Mouse (Mus musculus) heart, embryonic 16.5 days (tissue): Measurements from ENCODE around the gene Dcun1d2. TPM values are rescaled to one million over a fixed set of nuclear protein-coding genes. Genes with fewer than 3 reads are reported as not detected.

Source experiments
- ATAC-seq: fragments of 200-750 bp; cut with Nextera tagmentation; replicated peaks from 2 replicates; pipeline ENCODE4 v1.8.0; 2017; ENCODE audit warnings: moderate number of reproducible peaks; ENCODE audit not compliant: insufficient read depth, low FRiP score; ENCODE audit errors: extremely low read depth
- H3K27ac ChIP-seq: fragments of 300-500 bp; sonication (generic); 2 replicates; pipeline ENCODE4 v1.5.1; 2014; ENCODE audit warnings: mild to moderate bottlenecking, low read length, control low read depth, moderate library complexity
- H3K27me3 ChIP-seq: fragments of 300-500 bp; sonication (generic); 2 replicates; pipeline ENCODE4 v1.6.1; 2014; ENCODE audit warnings: low read length, mixed read lengths; ENCODE audit not compliant: control insufficient read depth, insufficient read depth
- H3K36me3 ChIP-seq: fragments of 300-500 bp; sonication (generic); 2 replicates; pipeline ENCODE4 v1.6.1; 2014; ENCODE audit not compliant: control insufficient read depth, insufficient read depth
- H3K4me1 ChIP-seq: fragments of 300-500 bp; sonication (generic); 2 replicates; pipeline ENCODE4 v1.6.1; 2014; ENCODE audit warnings: low read length, mixed read lengths; ENCODE audit not compliant: control insufficient read depth, insufficient read depth
- H3K4me2 ChIP-seq: fragments of 300-500 bp; sonication (generic); 2 replicates; pipeline ENCODE4 v1.6.1; 2014; ENCODE audit warnings: low read depth, mild to moderate bottlenecking, control low read depth, low read length
- H3K4me3 ChIP-seq: fragments of 300-500 bp; sonication (generic); 2 replicates; pipeline ENCODE4 v1.5.1; 2014; ENCODE audit warnings: mild to moderate bottlenecking, control low read depth, low read length
- H3K9ac ChIP-seq: fragments of 300-500 bp; sonication (generic); 2 replicates; pipeline ENCODE4 v1.6.1; 2014; ENCODE audit warnings: low read length, control low read depth
- H3K9me3 ChIP-seq: fragments of 300-500 bp; sonication (generic); replicated peaks from 2 replicates; pipeline ENCODE4 v1.6.1; 2016; ENCODE audit warnings: low read length; ENCODE audit not compliant: control insufficient read depth
- WGBS: fragments of 180-500 bp; shearing (Covaris S2); extraction: QIAGEN DNeasy Blood & Tissue Kit; methylation state at CpG from one replicate; pipeline ENCODE4 v1.1.7; 2014; 5-methylcytosine and 5-hydroxymethylcytosine counted together
- polyA plus RNA-seq: library from polyadenylated mRNA; unstranded; fragments of >200 nt; fragmentation: Nextera tagmentation; extraction: Ambion mirVana; gene quantifications from 2 replicates; pipeline ENCODE4 v1.2.1, GENCODE M21; 2015

Gene Dcun1d2
- polyA plus RNA-seq, 1 experiment from 2014 or later = 32.6 TPM

DNA sequence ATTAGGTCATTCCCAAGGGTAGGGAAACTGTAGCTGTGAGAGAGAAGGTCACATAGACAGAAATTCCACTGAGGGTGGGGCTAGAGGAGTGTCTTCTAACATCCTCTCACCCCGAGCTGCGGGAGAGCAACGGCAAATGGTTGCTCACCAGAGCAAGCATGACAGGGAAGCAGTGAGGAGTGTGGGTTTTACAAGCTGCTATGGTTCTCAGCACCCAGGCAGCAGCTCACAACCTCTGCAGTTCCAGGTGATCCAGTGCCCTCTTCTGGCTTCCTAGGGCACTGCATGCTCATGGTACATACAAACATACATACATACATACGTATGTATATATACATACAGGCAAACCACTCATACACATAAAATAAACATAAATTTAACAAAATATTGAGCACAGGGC is 18.0 kb upstream of the Dcun1d2 start:
- Histone ChIP-seq H3K4me2 (no peak overlapping the region), H3K9me3 (no peaks in the 10 kb centered on the region; the same call in 1 of the 2 replicates), H3K9ac (no peak overlapping the region), H3K4me3 (no peak overlapping the region), H3K36me3 (peaks cover 17% of the 10 kb centered on the region), H3K27ac (no peak overlapping the region), H3K4me1 (no peaks in the 10 kb centered on the region), H3K27me3 (no peaks in the 10 kb centered on the region)
- ATAC-seq = no peak
- WGBS = 91% methylated on average over 4 of the region's 4 CpGs

DNA sequence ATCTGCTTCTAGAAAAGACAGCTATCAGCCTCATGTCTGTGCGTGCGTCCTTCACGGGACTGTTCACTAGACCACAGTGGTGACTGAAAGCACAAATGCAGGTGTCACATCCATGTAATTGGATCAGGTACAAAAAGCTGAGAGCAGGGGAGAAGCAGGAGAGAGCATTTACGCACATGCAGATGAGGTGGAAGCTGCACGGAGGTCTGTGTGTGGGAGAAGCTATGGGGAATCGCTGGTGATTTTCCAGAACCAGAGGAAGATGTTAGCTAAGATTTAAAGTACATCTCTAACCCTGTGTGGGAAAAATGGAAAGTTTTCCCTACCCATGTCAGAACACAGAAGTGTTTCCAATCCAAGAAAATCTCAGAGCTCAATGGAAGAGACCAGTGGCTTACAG is 17.5 kb upstream of the Dcun1d2 start:
- Histone ChIP-seq H3K4me1 (no peaks in the 10 kb centered on the region), H3K9ac (no peak overlapping the region), H3K4me2 (no peak overlapping the region), H3K27ac (no peak overlapping the region), H3K4me3 (no peak overlapping the region), H3K9me3 (no peaks in the 10 kb centered on the region; the same call in 1 of the 2 replicates), H3K27me3 (no peaks in the 10 kb centered on the region), H3K36me3 (peaks cover 21% of the 10 kb centered on the region)
- WGBS = 90% methylated on average over 6 of the region's 6 CpGs
- no peak for ATAC-seq

DNA sequence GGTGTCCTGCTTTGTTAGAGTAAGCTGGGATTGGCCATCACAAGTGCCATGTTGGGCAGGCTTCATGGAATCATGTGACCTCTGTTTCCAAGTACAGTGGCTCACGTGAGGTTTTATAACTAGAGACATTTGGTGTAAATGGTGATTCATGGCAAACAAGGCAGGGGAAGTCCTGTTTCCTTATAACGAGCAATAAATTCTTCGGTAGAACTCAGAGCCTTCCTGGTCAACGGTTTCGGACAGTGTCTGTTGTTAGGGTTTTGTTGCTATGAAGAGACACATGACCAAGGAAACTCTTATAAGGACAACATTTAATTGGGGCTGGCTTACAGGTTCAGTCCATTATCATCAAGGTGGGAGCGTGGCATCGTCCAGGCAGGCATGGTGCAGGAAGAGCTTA is 13.1 kb upstream of the Dcun1d2 start:
- Histone ChIP-seq H3K4me1 (no peaks in the 10 kb centered on the region), H3K36me3 (peaks cover 39% of the 10 kb centered on the region), H3K4me2 (no peak overlapping the region), H3K9me3 (no peaks in the 10 kb centered on the region; the same call in 1 of the 2 replicates), H3K4me3 (no peak overlapping the region), H3K27ac (no peak overlapping the region), H3K27me3 (no peaks in the 10 kb centered on the region), H3K9ac (no peak overlapping the region)
- no peak for ATAC-seq
- WGBS = 94% methylated on average over 7 of the region's 7 CpGs

DNA sequence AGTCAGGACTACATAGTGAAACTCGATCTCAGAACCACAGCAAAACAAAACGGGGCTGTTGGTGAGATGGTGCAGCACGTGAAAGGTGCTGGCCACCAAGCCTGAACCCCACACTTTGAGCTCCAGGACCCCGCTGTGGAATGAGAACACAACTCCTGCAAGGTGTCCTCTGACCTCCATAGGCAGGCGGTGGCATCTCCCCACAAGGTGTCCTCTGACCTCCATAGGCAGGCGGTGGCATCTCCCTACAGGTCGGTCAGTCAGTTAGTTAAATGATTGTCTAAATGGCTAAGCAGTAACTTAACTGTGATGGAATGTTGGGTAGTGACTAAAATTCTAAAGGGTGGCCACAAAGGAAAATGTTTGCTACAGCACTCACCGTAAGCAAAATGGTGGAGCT is 11.6 kb upstream of the Dcun1d2 start:
- Histone ChIP-seq H3K4me1 (no peaks in the 10 kb centered on the region), H3K9me3 (no peaks in the 10 kb centered on the region), H3K27me3 (no peaks in the 10 kb centered on the region), H3K36me3 (peaks cover 42% of the 10 kb centered on the region), H3K27ac (no peak overlapping the region), H3K9ac (no peak overlapping the region), H3K4me2 (no peak overlapping the region), H3K4me3 (no peak overlapping the region)
- no peak for ATAC-seq
- WGBS = 97% methylated on average over 8 of the region's 8 CpGs

DNA sequence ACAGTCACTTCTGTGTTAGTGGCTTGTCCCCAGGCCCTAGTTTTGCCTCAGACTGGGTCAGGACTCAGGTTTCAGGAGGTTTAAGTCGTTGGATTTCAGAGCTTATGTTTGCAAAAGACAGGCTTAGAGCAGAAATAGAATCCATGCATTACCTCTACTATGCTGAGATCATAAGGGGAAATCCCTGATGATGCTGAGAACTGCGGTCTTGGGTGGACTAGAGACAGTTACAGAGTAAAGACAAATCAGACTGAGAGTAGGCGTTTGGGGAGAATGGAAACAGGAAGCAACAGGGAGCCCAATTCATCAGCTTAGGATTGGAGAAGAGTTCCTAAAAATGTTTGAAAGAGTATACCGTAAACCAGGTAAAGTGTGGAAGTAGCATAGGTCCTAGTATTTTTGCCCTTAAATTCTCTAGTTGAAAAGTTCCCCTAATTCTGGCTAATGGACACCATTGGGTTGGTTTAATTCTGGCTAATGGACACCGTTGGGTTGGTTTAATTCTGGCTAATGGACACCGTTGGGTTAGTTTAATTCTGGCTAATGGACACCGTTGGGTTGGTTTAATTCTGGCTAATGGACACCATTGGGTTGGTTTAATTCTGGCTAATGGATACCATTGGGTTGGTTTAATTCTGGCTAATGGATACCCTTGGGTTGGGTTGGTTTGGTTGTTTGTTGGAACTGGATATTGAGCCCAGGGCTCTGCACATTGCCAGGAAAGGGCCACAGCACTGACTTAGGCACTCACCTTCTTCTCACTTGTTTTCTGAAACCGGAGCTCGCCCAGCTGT is 5.9 kb upstream of the Dcun1d2 start:
- no peaks in the 10 kb centered on the region for H3K27me3 ChIP-seq
- H3K9ac ChIP-seq = no peak overlapping the region
- peaks cover 26% of the 10 kb centered on the region for H3K36me3 ChIP-seq
- no peak overlapping the region for H3K4me2 ChIP-seq
- H3K4me3 ChIP-seq = no peak overlapping the region
- H3K4me1 ChIP-seq = peaks cover 4% of the 10 kb centered on the region
- no peak overlapping the region for H3K27ac ChIP-seq
- ATAC-seq = no peak
- whole genome bisulfite sequencing = 89% methylated on average over 9 of the region's 9 CpGs
- no peaks in the 10 kb centered on the region for H3K9me3 ChIP-seq

DNA sequence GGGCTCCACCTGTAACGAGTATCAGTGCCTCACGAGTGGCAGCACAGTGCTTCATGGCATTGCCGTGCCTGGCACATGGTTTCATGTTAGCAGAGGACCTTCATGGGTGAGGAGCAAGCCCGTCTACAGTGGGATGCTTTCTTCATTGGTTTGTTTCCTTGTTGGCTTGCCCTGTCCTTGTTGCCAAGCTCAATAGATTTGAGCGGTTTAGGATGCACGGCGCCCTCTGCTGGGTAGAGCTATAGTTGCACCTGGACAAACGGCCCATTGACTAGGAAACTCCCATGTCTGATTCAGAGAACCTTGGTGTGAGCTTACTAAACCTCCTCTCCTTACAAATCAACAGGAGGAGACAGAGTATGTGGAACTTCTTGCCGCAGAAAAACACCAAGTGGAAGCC is 4.4 kb upstream of the Dcun1d2 start:
- Histone ChIP-seq H3K27ac (no peak overlapping the region), H3K36me3 (peaks cover 24% of the 10 kb centered on the region)
- no peak for ATAC-seq

DNA sequence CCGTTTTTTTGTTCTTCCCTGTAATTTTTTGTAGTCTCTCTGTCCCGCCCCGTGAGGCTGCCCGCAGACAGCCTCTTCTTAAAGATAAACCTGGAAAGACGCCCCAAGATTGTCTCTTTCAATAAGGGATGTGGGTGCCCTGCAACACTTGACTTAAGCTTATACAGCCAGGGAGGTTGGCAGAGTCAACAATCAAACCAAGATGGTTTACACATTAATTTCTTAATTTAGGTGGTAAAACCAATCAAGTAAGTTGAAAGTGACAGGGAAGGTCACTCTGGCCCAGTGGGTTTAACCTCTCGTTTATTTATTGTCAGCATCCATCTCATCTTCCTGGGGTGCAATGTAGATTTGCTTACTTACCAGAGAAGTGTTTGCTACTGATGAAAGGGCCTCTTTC is 715 bp upstream of the Dcun1d2 start:
- WGBS = 5% methylated on average over 6 of the region's 6 CpGs
- Histone ChIP-seq H3K9me3 (no peaks in the 10 kb centered on the region), H3K36me3 (peaks cover 3% of the 10 kb centered on the region; the same call in 1 of the 2 replicates), H3K9ac (peak overlapping the region; percentile 79), H3K4me3 (peak overlapping the region; percentile 92), H3K27me3 (no peaks in the 10 kb centered on the region), H3K4me1 (peaks cover 22% of the 10 kb centered on the region), H3K27ac (peak overlapping the region; percentile 96; the same call in 1 of the 2 replicates), H3K4me2 (peak overlapping the region; percentile 98)
- no peak for ATAC-seq

More for the DNA sequence above, 4.4 kb upstream of the Dcun1d2 start:
- no peak overlapping the region for H3K4me3 ChIP-seq
- peaks cover 8% of the 10 kb centered on the region for H3K4me1 ChIP-seq
- WGBS = 29% methylated on average over 9 of the region's 9 CpGs
- H3K4me2 ChIP-seq = no peak overlapping the region
- no peaks in the 10 kb centered on the region for H3K9me3 ChIP-seq
- H3K9ac ChIP-seq = no peak overlapping the region
- no peaks in the 10 kb centered on the region for H3K27me3 ChIP-seq

DNA sequence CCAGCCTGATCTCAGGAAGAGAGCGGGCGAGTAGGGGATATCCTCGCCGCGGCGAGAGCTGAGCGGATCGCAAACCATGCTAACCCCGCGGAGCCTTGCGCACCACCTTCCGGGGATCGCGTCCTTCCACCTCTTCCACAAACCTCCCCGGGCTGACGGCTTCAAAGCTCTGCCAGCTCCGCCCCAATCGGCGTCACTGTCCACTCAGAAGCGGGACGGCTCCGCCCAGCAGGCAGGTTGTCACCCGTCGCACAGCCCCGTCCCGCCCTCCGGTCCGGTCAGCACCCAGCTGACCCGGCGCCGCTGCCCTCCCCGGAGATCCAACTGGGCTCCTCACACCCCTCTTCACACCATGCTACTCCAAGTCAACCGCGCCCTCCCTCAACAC is 633 bp downstream of the Dcun1d2 start:
- Histone ChIP-seq H3K4me3 (peak overlapping the region; percentile 92), H3K9me3 (no peaks in the 10 kb centered on the region), H3K4me2 (peak overlapping the region; percentile 98), H3K27ac (peak overlapping the region; percentile 96), H3K4me1 (peaks cover 27% of the 10 kb centered on the region), H3K27me3 (no peaks in the 10 kb centered on the region), H3K36me3 (0 out of 2 replicates have a peak, but pooled peaks cover 2% of the 10 kb centered on the region), H3K9ac (peak overlapping the region; percentile 79)
- ATAC-seq = peak; percentile 82
- WGBS = 1% methylated on average over 34 of the region's 34 CpGs

DNA sequence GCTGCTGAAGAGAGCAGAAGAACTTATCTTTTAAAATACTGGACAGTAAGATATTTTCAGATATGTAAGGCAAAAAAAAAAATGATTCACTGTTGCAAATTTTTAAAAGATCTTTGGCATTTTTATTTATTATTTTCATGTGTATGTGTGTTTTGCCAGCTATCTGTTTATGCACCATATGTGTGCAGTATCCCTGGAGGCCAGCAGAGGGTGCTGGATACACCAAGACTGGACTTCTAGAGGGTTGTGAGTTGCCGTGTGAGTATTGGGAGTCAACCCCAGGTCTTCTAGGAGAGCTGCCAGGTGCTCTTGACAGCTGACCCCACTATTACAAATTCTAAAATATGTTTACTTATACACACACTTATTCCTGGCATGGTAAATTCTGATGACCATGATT is 4.7 kb downstream of the Dcun1d2 start:
- Histone ChIP-seq H3K9ac (no peak overlapping the region), H3K4me3 (no peak overlapping the region), H3K4me2 (peak overlapping the region; percentile 37; the same call in 1 of the 2 replicates), H3K36me3 (peaks cover 7% of the 10 kb centered on the region; the same call in 1 of the 2 replicates), H3K4me1 (peaks cover 23% of the 10 kb centered on the region), H3K9me3 (no peaks in the 10 kb centered on the region), H3K27me3 (no peaks in the 10 kb centered on the region), H3K27ac (peak overlapping the region; percentile 48; the same call in 1 of the 2 replicates)
- WGBS = 45% methylated on average over 1 of the region's 1 CpGs
- no peak for ATAC-seq
